Mouse (Mus musculus) heart, embryonic 13.5 days (tissue): ENCODE data around the gene Galnt13. TPM values are rescaled to one million over a fixed set of nuclear protein-coding genes. Genes with fewer than 3 reads are reported as not detected.
"Not testable (repeated sequence)": the region's sequence is repeated elsewhere in the genome, so short reads cannot be mapped to it uniquely, and the experiment has no call there.

Source experiments
- ATAC-seq: fragments of 200-750 bp; cut with Nextera tagmentation; 2 replicates; pipeline ENCODE4 v1.8.0; 2017; ENCODE audit warnings: moderate TSS enrichment; ENCODE audit not compliant: insufficient number of reproducible peaks, low FRiP score, low TSS enrichment; ENCODE audit errors: extremely low read depth
- H3K27ac ChIP-seq: fragments of 300-500 bp; sonication (generic); replicated peaks from 2 replicates; pipeline ENCODE4 v1.5.1; 2015; ENCODE audit warnings: moderate library complexity, mild to moderate bottlenecking, inconsistent platforms
- H3K27me3 ChIP-seq: fragments of 300-500 bp; sonication (generic); replicated peaks from 2 replicates; pipeline ENCODE4 v1.6.1; 2015; ENCODE audit warnings: mild to moderate bottlenecking, inconsistent platforms
- H3K36me3 ChIP-seq: fragments of 300-500 bp; sonication (generic); 2 replicates; pipeline ENCODE4 v1.6.1; 2015; ENCODE audit warnings: mild to moderate bottlenecking, inconsistent platforms
- H3K4me1 ChIP-seq: fragments of 300-500 bp; sonication (generic); 2 replicates; pipeline ENCODE4 v1.6.1; 2015; ENCODE audit warnings: inconsistent platforms
- H3K4me2 ChIP-seq: fragments of 300-500 bp; sonication (generic); 2 replicates; pipeline ENCODE4 v1.6.1; 2015; ENCODE audit warnings: inconsistent platforms, mild to moderate bottlenecking, moderate library complexity
- H3K4me3 ChIP-seq: fragments of 300-500 bp; sonication (generic); 2 replicates; pipeline ENCODE4 v1.5.1; 2015; ENCODE audit warnings: moderate library complexity, mild to moderate bottlenecking, inconsistent platforms
- H3K9ac ChIP-seq: fragments of 300-500 bp; sonication (generic); 2 replicates; pipeline ENCODE4 v1.6.1; 2015; ENCODE audit warnings: inconsistent platforms, mild to moderate bottlenecking, moderate library complexity
- H3K9me3 ChIP-seq: fragments of 300-500 bp; sonication (generic); 2 replicates; pipeline ENCODE4 v1.6.1; 2016; ENCODE audit warnings: inconsistent platforms
- WGBS: fragments of 180-500 bp; shearing (Covaris S2); methylation state at CpG from one replicate; pipeline ENCODE4 v1.1.7; 2015; ENCODE audit warnings: mixed read lengths; 5-methylcytosine and 5-hydroxymethylcytosine counted together
- polyA plus RNA-seq: library from polyadenylated mRNA; unstranded; fragments of >200 nt; fragmentation: Nextera tagmentation; extraction: Ambion mirVana; gene quantifications from 2 replicates; pipeline ENCODE4 v1.2.1, GENCODE M21; 2015

Galnt13 gene
- polyA plus RNA-seq, 1 experiment from 2014 or later = not detected

GRCm38 (mm10) chr2:54936369-54936768 is 500.3 kb downstream of the Galnt13 start:
- WGBS = 81% methylated on average over 3 of the region's 3 CpGs
- no peak overlapping the region for H3K4me2 ChIP-seq

GRCm38 (mm10) chr2:54937306-54937705 is 501.2 kb downstream of the Galnt13 start:
- no peak overlapping the region for H3K27ac ChIP-seq
- H3K9me3 ChIP-seq = no peaks in the 10 kb centered on the region
- H3K4me3 ChIP-seq = no peak overlapping the region
- no peaks in the 10 kb centered on the region for H3K4me1 ChIP-seq
- ATAC-seq = no peak
- no peak overlapping the region for H3K9ac ChIP-seq
- no peaks in the 10 kb centered on the region for H3K36me3 ChIP-seq
- H3K4me2 ChIP-seq = no peak overlapping the region
- no peaks in the 10 kb centered on the region for H3K27me3 ChIP-seq

More at GRCm38 (mm10) chr2:54936369-54936768, 500.3 kb downstream of the Galnt13 start:
- Histone ChIP-seq H3K27me3 (no peaks in the 10 kb centered on the region), H3K27ac (no peak overlapping the region), H3K4me1 (no peaks in the 10 kb centered on the region), H3K9me3 (no peaks in the 10 kb centered on the region), H3K36me3 (no peaks in the 10 kb centered on the region), H3K4me3 (no peak overlapping the region), H3K9ac (no peak overlapping the region)
- no peak for ATAC-seq

GRCm38 (mm10) chr2:54938075-54938474 is 502.0 kb downstream of the Galnt13 start:
- Histone ChIP-seq H3K27ac (no peak overlapping the region), H3K9me3 (no peaks in the 10 kb centered on the region), H3K4me3 (no peak overlapping the region), H3K4me1 (no peaks in the 10 kb centered on the region), H3K27me3 (no peaks in the 10 kb centered on the region), H3K4me2 (no peak overlapping the region), H3K9ac (no peak overlapping the region), H3K36me3 (no peaks in the 10 kb centered on the region)
- ATAC-seq = no peak

- Histone ChIP-seq H3K4me2 (no peak overlapping the region), H3K4me1 (no peaks in the 10 kb centered on the region), H3K36me3 (no peaks in the 10 kb centered on the region), H3K4me3 (no peak overlapping the region), H3K27ac (no peak overlapping the region), H3K9me3 (no peaks in the 10 kb centered on the region), H3K27me3 (no peaks in the 10 kb centered on the region), H3K9ac (no peak overlapping the region)
- WGBS = 85% methylated on average over 1 of the region's 1 CpGs
- ATAC-seq = no peak
Observed at GRCm38 (mm10) chr2:54943386-54943785, 507.3 kb downstream of the Galnt13 start.

- Histone ChIP-seq H3K4me2 (no peak overlapping the region), H3K27ac (no peak overlapping the region), H3K9me3 (no peaks in the 10 kb centered on the region), H3K9ac (no peak overlapping the region), H3K27me3 (no peaks in the 10 kb centered on the region), H3K4me3 (no peak overlapping the region), H3K36me3 (no peaks in the 10 kb centered on the region), H3K4me1 (no peaks in the 10 kb centered on the region)
- ATAC-seq = no peak
- 83% methylated on average over 1 of the region's 1 CpGs for WGBS
Observed at GRCm38 (mm10) chr2:54983839-54984238, 547.7 kb downstream of the Galnt13 start.

- H3K27me3 ChIP-seq, H3K4me2 ChIP-seq, ATAC-seq, H3K27ac ChIP-seq, H3K36me3 ChIP-seq, H3K9me3 ChIP-seq, H3K4me3 ChIP-seq, H3K4me1 ChIP-seq, H3K9ac ChIP-seq: not testable (repeated sequence)
- WGBS = no CpG with 5 or more reads among the region's 5 CpGs
Observed at GRCm38 (mm10) chr2:55022539-55022938, 586.4 kb downstream of the Galnt13 start.

GRCm38 (mm10) chr2:55034610-55035009 is 598.5 kb downstream of the Galnt13 start:
- 51% methylated on average over 3 of the region's 3 CpGs for WGBS
- H3K9ac ChIP-seq = no peak overlapping the region
- no peaks in the 10 kb centered on the region for H3K36me3 ChIP-seq
- ATAC-seq = no peak
- H3K27ac ChIP-seq = no peak overlapping the region
- H3K4me3 ChIP-seq = no peak overlapping the region
- H3K4me2 ChIP-seq = no peak overlapping the region
- H3K27me3 ChIP-seq = no peaks in the 10 kb centered on the region
- H3K4me1 ChIP-seq = no peaks in the 10 kb centered on the region
- no peaks in the 10 kb centered on the region for H3K9me3 ChIP-seq

- no peak overlapping the region for H3K9ac ChIP-seq
- H3K4me3 ChIP-seq = no peak overlapping the region
- no peak overlapping the region for H3K27ac ChIP-seq
- no peaks in the 10 kb centered on the region for H3K36me3 ChIP-seq
- H3K9me3 ChIP-seq = no peaks in the 10 kb centered on the region
- no peak for ATAC-seq
- no peaks in the 10 kb centered on the region for H3K27me3 ChIP-seq
- WGBS = 70% methylated on average over 7 of the region's 7 CpGs
- no peak overlapping the region for H3K4me2 ChIP-seq
- no peaks in the 10 kb centered on the region for H3K4me1 ChIP-seq
Observed at GRCm38 (mm10) chr2:55065469-55066315, 629.6 kb downstream of the Galnt13 start.

GRCm38 (mm10) chr2:55085580-55085979 is 649.5 kb downstream of the Galnt13 start:
- Histone ChIP-seq H3K36me3 (no peaks in the 10 kb centered on the region), H3K4me2 (no peak overlapping the region), H3K4me1 (no peaks in the 10 kb centered on the region), H3K27me3 (no peaks in the 10 kb centered on the region), H3K27ac (no peak overlapping the region), H3K4me3 (no peak overlapping the region), H3K9ac (no peak overlapping the region), H3K9me3 (no peaks in the 10 kb centered on the region)
- ATAC-seq = no peak
- WGBS = 91% methylated on average over 2 of the region's 2 CpGs

- no peak overlapping the region for H3K4me3 ChIP-seq
- no peak overlapping the region for H3K9ac ChIP-seq
- H3K27ac ChIP-seq = no peak overlapping the region
- no peak overlapping the region for H3K4me2 ChIP-seq
- no peaks in the 10 kb centered on the region for H3K27me3 ChIP-seq
- no peaks in the 10 kb centered on the region for H3K9me3 ChIP-seq
- no peaks in the 10 kb centered on the region for H3K4me1 ChIP-seq
- H3K36me3 ChIP-seq = no peaks in the 10 kb centered on the region
- 90% methylated on average over 1 of the region's 1 CpGs for WGBS
- ATAC-seq = no peak
Observed at GRCm38 (mm10) chr2:55088034-55088433, 651.9 kb downstream of the Galnt13 start.

GRCm38 (mm10) chr2:55090332-55090731 is 654.2 kb downstream of the Galnt13 start:
- Histone ChIP-seq H3K4me1 (no peaks in the 10 kb centered on the region), H3K9me3 (no peaks in the 10 kb centered on the region), H3K27ac (no peak overlapping the region), H3K4me2 (no peak overlapping the region), H3K9ac (no peak overlapping the region), H3K4me3 (no peak overlapping the region), H3K27me3 (no peaks in the 10 kb centered on the region), H3K36me3 (no peaks in the 10 kb centered on the region)
- WGBS = 16% methylated on average over 3 of the region's 3 CpGs
- no peak for ATAC-seq

GRCm38 (mm10) chr2:55091495-55091894 is 655.4 kb downstream of the Galnt13 start:
- no peak overlapping the region for H3K4me2 ChIP-seq
- H3K4me1 ChIP-seq = no peaks in the 10 kb centered on the region
- no peaks in the 10 kb centered on the region for H3K36me3 ChIP-seq
- H3K27me3 ChIP-seq = no peaks in the 10 kb centered on the region
- no peak for ATAC-seq
- WGBS = 61% methylated on average over 4 of the region's 4 CpGs
- no peak overlapping the region for H3K27ac ChIP-seq
- no peak overlapping the region for H3K4me3 ChIP-seq
- H3K9ac ChIP-seq = no peak overlapping the region
- H3K9me3 ChIP-seq = no peaks in the 10 kb centered on the region
